Mouse (Mus musculus): ENCODE measurements around the gene Acta1.
A peak's percentile ranks its signal among the peaks of the same experiment; 100 is the strongest.

Gene Acta1

DNA sequence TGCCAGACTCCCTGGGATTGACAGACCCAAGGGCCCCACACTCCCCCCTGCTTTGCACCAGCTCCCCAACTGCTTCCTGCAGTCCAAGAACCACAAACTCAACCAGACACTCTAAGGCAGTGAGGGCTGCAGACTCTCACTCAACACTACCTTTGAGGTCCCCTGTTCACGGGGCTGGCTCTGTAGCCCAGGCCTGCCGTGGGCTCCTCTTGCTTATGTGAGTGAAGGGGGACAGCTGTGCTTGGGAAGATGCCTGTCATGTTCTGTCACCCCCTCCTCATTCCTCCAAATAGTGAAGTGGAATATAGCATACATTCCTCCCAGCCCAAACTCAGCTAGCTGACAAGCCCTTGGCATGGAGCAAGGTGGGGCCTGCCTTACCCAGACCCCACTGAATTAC is 12.1 kb downstream of the Acta1 start:
- DNase-seq = no peak

DNA sequence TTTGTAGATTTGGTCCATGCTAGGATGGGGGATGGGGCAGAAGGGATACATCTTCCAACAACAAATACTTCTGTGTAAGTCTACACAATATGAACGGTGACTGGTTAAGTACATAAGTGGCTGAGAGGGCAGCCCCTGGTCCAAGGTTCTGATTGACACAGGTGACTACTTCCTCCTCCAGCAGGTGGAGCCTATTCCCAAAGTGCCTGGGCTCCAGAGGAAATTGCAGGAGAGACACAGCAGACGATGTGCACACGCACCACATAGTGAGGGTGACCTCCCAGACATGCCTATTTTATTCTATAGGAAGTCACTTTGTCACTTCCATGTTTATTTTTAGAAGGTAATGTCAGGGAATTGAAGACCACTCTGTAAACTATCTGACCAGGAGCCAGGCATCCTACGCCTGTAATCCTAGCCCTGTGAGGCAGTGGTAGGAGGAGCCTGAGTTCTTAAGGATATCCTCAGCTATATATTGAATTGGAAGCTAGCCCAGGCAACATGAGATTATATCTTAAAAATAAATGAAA is 13.7 kb downstream of the Acta1 start:
- DNase-seq = no peak

DNA sequence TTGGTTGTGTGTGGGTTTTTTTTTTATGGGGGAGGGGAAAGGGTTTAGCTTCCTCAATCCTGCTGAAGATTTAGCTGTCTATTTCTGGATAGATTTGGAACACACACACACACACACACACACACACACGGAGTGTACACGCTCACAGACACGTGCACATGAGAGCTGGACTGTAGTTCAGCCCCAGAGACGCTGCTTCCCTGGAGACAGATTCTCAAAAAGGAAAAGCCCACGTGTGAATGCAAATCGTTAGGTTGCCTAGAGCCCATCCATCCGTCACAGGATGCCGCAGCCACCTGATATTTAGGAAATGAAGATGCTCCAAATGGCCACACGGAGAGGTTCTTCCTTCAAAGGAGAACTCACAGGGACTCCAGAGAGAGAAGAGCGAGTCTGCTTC is 14.3 kb downstream of the Acta1 start:
- no peak for DNase-seq

DNA sequence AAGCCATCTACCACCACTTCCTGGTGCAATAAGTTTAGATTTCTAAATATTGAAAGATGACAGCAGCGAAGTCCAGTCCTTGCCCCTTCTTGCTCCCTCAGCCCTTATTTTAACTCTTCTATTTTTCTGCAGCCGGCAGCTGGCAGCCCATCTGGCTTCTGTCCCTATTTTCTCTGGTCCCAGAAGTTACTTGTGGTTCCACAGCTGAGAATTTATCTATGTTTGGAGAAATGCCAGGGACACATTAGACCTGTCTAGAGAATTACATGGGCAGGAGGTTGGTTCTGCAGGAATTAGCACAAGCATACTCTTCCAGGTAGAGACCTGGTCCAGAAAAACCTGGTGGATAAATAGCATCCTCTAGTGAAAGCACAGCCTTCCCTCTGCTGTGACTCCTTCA is 16.7 kb downstream of the Acta1 start:
- DNase-seq = no peak

DNA sequence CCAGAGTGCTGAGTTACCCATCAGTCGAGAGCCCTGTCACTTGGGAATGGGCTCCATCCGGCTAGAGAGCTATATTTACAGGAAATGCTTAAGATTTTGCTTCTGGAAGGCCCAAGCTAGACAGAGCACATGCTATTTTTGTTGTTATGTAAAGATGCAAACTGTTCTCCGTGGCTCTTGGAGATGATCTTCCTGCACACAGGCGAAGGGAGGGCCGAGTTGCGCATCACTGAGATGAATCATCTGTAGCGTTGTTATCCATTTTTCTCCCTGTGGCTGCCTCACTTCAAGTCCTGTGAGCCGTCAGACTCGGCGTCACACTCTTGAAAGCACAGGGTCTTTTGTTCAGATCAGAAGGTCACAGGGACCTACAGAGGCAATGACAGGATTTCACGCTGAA is 20.2 kb downstream of the Acta1 start:
- DNase-seq = no peak

DNA sequence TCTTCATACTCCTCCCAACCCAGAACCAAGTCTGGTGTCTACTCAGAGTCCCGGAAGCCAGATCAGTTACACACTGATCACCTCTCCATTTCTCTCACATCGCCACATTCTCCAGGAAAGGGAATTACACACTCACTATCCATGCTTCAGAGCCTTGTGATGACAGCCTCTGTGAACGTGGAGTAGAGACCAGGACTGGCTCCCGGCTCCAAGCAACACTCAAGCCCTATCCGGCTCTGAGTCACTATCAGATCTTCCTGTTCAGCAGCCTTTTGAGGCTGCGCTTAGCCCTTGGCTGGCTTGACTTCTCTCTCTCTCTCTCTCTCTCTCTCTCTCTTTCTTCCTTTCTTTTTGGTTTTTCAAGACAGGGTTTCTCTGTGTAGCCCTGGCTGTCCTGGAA is 21.2 kb downstream of the Acta1 start:
- no peak for DNase-seq

DNA sequence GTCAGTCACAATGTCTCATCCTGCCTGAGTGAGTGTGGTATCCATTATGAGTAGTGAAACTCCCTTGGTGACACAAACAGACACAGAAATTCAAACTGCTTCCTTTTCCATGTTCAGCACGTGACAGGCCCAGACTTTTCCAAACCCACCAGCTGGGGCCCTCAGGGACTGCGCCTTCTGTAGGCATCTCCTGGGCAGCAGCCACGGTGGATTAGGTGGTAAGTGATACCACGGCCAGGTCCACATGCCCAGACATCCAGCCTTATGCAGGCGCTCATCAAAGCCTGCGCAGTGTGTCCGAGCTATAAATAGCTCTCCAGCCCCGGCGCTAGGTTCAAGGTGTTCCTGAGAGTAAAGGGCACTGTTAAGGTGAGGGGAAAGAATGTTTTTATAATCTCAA is 22.5 kb downstream of the Acta1 start:
- no peak for DNase-seq

DNA sequence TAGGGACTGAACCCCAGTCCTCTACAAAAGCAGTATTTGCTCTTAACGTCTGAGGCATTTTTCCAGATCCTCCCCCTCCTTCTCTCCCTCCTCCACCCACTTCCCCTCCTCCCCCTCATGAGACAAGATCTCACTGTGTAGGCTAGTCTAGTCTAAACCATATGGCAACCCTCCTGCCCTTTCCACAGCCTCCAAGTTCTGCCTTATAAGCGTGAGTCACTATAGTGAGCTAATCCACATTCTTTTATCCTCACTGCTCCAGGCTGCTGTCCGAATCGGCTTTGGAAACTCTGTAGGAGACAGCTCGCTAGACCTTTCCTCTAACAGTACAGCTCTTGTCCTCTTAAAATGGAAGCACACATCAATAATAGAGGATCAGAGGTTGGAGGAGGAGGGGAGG is 27.6 kb downstream of the Acta1 start:
- DNase-seq = no peak

DNA sequence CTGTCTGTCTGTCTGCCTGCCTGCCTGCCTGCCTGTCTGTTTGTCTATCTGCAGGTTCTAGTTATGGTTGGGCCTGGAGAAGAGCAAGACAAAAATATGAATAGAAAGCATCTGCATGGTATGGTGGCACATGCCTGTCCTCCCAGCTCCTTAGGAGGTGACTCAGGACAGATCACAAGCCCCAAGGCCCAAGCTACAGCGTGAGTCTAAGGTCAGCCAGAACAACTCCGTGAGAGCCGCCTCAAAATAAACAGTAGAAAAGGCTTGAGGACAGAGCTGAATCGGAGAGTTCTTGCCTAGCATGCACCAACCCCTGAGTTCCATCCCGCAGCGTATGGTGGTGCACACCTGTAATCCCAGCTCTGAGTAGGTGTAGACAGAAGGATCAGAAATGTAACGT is 28.8 kb downstream of the Acta1 start:
- no peak for DNase-seq

DNA sequence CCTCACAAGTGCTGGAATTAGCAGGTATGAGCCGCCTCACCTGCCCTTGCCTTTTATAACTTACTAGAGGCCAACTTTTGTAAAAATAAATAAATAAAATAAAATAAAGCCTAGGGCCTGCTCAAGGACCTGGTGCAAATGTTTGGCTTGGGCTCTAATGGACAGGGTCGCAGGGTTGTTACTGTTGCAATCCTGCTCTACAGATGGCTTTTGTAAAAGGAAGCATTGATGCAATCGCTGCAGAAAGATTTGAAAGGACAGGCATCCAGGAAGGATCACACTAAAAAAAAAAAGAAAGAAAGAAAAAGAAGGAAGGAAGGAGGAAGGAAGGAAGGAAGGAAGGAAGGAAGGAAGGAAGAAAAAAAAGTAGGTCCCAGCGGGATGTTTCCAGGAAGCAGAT is 34.2 kb downstream of the Acta1 start:
- DNase-seq = no peak

DNA sequence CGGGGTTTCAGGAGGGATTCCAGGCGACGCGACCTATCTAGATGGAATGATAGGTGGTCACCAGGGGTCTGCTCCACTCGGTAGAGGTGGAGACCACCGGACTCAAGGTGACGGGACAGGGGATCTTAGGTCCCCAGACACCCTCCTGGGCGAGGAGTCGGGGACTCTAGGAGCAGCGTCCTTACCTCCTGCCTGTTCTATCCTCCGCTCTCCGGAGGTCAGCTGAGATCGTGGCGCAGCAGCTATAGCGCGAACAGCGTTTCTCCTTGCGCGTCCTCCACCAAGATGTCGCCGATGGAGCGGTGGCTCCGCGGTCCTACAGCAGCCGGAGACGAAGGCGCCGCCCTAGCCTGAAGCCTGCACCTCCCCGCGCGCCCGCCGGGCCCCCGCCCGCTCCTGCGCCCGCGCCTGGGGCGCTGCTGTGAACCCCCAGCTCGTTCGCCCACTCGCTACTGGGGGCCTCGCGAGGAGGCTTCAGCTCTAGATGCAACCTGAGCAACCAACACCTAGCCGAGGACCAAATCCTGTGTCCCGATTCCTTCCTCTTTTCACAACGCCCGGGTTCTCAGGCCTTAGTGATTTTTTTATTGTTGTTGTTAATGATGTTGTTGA is 34.8 kb downstream of the Acta1 start, which contains the start of gene Ccsap:
Gene Ccsap, minus strand, starts transcription at position 562 of the 612 bp plus-strand sequence.
- no peak for DNase-seq

DNA sequence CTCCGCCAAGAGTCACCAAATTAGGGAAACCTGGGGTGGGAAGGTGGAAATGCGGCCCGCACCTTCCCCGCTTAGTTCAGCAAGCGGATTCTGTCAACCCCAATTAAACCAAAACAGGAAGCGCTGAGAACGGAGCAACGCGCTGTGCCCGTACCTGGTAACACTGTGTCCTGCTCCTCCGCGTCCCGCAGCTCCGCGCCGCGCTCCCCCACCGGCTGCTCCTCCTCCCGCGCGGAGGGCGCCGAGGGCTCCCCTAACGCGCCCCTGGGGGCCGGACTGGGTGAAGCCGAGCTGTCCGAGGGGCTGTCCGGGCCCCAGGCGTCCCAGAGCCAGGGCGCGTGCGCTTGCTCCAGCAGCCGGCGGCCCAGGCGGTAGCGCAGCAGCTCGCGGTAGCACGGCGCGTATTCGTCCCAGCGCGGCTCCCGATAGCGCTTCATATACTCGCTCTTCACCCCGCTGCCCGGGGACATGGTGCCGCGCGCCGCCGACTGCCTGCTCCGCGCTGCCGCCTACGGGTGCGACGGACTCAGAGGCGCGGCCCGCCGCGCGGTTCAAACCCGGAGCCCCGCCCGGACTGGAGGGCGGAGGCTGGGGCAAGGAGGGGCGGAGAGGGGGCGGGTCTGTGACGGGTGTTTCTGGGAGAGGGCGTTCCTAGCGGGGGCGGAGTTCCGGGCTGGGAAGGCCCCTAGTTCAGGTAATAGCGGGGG is 35.5 kb downstream of the Acta1 start:
- DNase-seq = peak; percentile 87

DNA sequence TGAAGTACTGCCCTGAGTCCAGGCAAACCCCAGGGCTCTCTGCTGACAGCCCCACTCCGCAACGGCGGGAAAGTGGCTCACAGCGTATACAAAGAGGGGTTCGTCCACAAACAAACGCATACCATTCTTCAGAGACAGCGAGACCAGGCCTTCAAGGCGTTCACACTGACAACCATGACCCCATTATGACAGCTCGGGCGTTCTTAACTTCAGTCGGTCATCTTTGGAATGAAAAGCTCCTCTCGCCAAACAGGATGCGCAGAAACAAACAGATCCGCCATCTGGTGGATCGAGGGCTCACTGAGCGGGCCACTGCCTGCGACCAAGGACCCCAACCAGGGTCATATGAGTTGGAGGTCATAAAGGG is 36.0 kb downstream of the Acta1 start:
- peak; percentile 6 for DNase-seq

DNA sequence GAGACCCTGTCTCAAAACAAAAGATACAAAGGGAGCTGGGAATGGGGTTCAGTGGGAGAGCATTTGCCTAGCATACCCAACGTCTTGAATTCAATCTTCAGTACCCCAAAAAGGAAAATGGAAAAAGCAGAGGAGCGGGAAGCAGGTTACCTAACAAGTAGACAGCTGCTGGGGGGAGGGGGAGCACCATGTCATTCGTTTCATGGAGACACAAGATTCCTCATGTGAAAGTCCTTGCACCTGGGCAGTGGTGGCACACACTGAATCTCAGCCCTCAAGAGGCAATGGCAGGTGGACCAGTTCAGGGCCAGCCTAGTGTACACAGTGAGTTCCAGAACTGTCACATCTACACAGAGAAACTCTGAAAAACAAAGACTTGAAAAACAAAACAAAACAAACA is 37.2 kb downstream of the Acta1 start:
- no peak for DNase-seq

DNA sequence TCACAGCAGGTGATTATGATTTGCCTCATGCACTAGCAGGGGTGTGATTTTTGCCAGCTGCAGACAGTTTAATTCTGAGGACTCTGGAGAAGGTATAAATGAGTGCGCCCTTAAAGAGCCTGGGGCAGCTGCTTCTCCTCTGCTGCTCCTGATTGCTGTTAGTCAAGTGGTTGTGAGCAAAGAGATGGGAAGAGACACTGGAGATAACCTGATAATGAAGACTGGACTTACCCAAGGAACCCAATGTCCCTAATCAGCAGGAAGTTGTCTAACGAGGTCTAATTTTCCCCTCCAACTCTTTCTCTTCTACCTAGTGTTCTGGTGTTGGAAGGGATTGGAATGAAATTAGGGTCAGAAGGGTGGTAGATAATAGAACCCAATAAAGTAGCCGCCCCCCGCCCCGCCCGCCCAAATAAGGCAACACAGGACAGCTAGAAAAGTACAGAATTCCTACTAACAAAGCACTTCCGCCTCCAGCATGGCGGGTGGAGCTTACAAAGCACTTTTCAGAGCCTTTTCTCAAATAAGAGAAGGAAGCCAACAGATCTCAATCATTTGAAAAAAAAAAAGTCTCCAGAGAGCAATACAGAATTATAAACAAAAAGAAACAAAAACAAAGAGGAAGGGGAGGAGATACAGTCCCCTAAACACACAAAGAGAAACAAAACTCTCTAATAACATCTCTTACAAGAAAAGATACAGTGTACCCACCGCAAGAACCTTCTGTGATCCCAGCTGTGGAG is 39.6 kb downstream of the Acta1 start:
- DNase-seq = no peak

DNA sequence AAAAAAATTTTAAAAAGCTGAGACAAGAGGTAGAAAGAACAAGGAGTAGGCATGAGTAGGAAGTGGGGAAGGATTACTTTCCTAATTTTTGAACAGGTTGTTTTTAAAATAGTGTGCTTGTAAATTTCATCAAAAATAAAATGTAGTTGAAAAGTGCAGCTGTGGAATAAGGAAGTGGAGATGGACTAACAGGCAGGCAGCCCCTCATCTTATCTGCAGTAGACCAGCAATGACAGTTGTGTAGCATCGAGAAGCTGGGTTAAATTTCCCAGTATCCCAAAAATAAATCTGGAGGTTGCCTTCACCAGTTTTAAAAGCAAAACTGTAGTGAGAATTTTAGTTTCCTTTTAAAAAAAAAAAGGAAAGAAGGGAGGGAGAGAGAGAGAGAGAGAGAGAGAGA is 40.3 kb downstream of the Acta1 start:
- DNase-seq = no peak

DNA sequence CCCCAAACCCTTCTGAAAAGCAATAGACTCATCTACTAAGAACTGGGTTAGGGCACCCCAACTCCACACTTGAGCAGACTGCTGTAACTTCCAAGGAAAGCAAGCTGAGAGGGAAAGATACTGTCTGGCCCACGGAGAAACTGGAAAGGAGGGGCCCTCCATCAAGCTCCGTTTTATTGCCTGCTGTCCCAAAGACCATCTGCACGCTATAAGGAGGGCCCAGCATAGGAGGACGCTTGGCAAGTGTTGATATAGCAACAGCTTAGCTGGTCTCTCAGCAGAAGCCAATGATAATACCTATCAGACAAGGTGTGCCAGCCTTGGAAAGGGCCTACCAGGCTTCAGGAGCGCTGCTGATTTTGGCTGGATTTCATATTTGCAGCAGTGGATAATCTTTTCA is 43.0 kb downstream of the Acta1 start:
- DNase-seq = no peak

DNA sequence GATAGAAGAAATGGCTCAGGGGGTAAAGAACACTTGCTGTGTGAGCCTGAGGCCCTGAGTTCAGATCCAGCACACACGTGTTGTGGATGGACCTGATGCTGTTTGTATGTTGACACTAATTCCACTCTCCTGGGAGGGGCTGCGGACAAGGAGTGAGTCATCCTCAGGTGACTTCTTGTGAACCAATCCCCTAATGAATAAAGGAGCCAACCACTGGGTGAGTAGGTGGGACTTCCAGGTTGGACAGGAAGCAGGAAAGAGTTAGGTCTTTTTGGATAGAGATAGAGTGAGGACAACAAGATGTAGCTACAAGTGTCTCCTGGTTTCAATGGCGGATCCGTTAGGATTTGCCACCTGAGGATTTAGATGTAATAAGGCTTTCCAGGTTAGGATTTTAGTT is 45.2 kb downstream of the Acta1 start:
- DNase-seq = no peak

DNA sequence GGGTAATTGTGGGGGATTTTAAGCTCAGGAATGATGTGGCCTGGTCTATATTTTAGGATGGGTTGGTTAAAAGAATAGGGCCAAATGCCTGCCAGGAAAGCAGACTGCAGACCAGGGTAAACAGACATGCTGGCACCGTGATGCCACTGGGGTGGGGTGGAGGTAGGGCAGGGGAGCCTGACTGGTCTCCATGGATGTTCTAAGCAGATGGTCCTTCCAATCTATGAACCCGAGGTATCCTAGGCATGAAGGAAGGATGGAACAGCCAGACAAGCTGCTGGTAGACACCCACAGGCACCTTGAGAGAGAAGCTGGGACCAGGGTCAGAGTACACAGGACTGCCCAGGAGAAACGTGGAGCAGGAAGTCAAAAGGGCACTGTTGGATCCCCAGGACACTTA is 47.0 kb downstream of the Acta1 start:
- no peak for DNase-seq

DNA sequence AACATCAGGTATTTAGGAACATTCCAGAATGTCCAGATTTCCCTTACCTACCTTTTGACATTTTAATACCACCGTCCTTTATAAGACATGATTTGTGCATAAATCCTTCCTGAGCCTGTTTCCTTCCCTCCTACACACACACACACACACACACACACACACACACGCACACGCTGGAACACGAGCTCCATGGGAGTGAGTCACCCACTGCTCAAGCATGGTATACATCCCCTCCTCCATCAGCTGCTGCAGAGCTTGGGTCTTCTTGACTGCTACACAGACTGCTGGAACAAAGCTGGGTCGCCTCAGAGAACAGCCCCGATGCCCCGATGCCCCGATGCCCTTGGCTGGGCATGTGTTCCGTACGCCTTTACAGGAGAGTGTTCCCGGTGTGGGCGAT is 48.0 kb downstream of the Acta1 start:
- DNase-seq = no peak

DNA sequence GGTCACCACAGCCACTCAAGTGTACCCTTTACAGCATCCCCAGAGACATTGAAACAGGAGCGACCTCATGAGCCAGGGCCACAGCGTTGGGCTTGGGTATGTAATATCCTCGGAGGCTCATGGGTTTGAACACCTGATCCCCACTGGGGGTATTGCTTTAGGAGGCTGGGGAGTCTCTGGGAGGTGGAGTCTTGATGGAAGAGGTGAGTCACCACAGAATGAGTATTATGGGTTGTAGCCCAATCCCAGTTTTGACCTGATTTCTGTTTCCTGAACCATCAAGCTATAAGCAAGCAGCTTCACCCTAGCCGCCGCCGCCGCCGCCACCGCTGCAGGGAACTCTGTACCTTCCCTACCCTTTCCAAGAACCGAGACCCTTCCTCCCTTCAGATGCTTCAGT is 48.6 kb downstream of the Acta1 start:
- no peak for DNase-seq

DNA sequence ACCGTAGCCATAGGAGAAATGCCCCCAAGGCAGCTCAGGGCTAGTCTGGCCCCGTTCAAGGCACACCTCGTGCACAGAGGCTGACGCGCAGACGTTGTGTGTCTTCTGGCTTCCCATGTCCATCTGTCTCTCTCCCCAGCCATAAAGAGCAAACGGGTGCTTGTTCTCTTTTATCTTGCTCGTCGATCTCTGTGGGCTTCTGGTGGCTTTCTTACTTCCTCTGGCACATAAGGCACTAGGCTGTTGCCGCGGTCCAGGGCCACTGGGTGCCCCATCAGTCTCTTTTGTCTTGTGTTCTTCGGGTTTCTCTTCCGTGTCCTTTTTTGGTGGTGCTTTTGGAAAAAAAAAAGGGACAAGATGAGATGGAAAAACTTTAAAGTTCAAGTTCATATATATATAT is 49.4 kb downstream of the Acta1 start:
- DNase-seq = no peak

DNA sequence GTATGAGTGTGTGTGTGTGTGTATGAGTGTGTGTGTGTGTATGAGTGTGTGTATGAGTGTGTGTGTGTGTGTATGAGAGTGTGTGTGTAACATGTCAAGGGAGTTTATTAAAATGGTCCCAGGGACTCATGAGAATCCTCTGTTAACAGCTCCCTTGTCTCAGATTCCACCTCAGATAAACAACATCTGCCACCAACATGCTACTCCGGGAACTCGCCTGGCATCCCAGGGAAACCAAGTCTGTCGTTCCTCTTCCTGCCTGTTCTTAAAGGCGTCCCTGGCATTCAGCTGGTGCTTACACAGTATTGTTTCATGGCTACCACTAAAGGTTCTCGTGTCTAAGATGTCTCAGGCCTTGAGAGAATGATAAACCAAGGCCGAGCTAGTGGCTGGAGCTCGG is 50.2 kb downstream of the Acta1 start:
- DNase-seq = no peak

DNA sequence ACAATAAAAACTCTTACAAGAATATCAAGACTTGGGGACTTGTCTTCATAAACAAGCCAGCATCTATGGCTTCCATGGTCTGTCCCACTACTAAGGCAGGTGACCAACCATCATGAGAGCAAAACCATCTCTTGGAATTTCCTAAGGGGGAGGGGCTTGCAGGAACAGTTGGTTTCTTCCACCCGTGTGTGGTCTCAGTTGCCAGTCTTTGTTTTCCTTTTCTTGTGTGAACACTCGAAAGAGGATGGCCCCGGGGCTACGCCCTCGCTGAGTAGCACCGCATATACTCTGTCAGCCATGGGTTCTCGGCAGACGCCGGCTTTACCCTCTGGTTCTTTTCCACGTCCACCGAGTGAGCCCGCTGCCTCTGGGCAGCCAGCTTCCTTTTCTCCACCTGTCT is 52.5 kb downstream of the Acta1 start:
- no peak for DNase-seq

Measured in kidney, adult 11 months (tissue).